27 mouse cellular contexts compared by ENCODE assay signal in the genomic region with DNA sequence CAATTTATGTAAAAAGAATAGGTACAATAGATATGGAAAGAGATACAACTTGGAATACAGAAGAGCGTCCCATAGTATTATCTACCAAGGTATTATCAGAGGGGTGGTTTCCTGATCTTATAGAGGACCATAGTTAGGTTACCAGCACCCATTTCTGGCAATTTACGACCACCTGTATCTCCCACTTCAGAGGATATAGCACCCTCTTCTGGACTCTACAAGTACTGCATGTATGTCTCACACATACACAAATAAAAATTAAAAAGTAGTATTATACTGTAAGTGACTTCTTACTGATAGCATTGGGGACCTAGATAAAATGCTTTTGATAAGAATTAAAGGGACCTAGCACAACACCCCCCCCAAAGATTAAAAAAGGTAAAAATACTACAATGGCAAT. TPM values are rescaled to one million over a fixed set of nuclear protein-coding genes. Genes with fewer than 3 reads are reported as not detected.
DNase-seq lines count a peak whose midpoint lies in the region; ATAC-seq and TF ChIP-seq lines count a peak whose summit lies in the region.
"Had no signal": no experiment of that assay in that cellular context is flagged by ENCODE, and none has a peak within 500 bp of the region (broad histone marks: within the 10 kb centered on the region; RNA-seq: fewer than 3 reads in every experiment).

No protein-coding gene starts in this region.

- no peak overlapping the region for H3K4me2 ChIP-seq in forebrain, postnatal 0 days (ENCODE audit: low read depth)
- H3K4me2 ChIP-seq in forebrain, embryonic 13.5 days, result no peak overlapping the region
- H3K4me2 ChIP-seq: lung, embryonic 15.5 days; stomach, embryonic 15.5 days had no signal

- H3K9ac ChIP-seq in forebrain, postnatal 0 days, result no peak overlapping the region
- no peak overlapping the region for H3K9ac ChIP-seq in forebrain, embryonic 13.5 days
- H3K9ac ChIP-seq: lung, embryonic 15.5 days; stomach, embryonic 15.5 days had no signal

- no peak for DNase-seq in forebrain, postnatal 0 days
- no peak for DNase-seq in left cerebral cortex, adult 2 months (ENCODE audit: extremely low spot score in 1 of 2, low spot score in 2 of 2)
- DNase-seq in left cerebral cortex, adult 18-20 months (ENCODE audit: low spot score in 2 of 2), result no peak
- DNase-seq in A20 (ENCODE audit: low read depth, low spot score) (peak; percentile 17), ZHBTc4 (ENCODE audit: low read depth, low spot score) (peak; percentile 23)
- DNase-seq in thymus, postnatal 0 days (ENCODE audit: low spot score), result no peak
- no peak for DNase-seq in embryo, embryonic 10 days (ENCODE audit: low spot score)
- DNase-seq: adrenal gland, postnatal 14 days; cerebellum, adult 9-10 months; gastrocnemius, postnatal 36 days; kidney, adult 18-20 months; kidney, postnatal 4 days; layer of hippocampus, adult 9-11 months; thymus, adult 18-20 months had no signal

- H3K4me3 ChIP-seq in forebrain, postnatal 0 days (ENCODE audit: low read depth, low read length), result no peak overlapping the region
- H3K4me3 ChIP-seq in forebrain, embryonic 13.5 days, result no peak overlapping the region
- no peak overlapping the region for H3K4me3 ChIP-seq in left cerebral cortex, adult 2 months
- H3K4me3 ChIP-seq: embryonic facial prominence, embryonic 10.5 days; limb, embryonic 10.5 days; lung, embryonic 15.5 days; stomach, embryonic 15.5 days had no signal

- H3K27ac ChIP-seq in forebrain, postnatal 0 days (ENCODE audit: low read depth, low read length), result no peak overlapping the region
- H3K27ac ChIP-seq in forebrain, embryonic 13.5 days, result no peak overlapping the region
- H3K27ac ChIP-seq in left cerebral cortex, adult 2 months, result no peak overlapping the region
- H3K27ac ChIP-seq: embryonic facial prominence, embryonic 10.5 days; limb, embryonic 10.5 days; lung, embryonic 15.5 days; macrophage; stomach, embryonic 15.5 days had no signal

- no peaks in the 10 kb centered on the region for H3K36me3 ChIP-seq in forebrain, postnatal 0 days (ENCODE audit: insufficient read depth)
- no peaks in the 10 kb centered on the region for H3K36me3 ChIP-seq in forebrain, embryonic 13.5 days (ENCODE audit: poor library complexity, severe bottlenecking)
- H3K36me3 ChIP-seq: embryonic facial prominence, embryonic 10.5 days; G1E; limb, embryonic 10.5 days; lung, embryonic 15.5 days; stomach, embryonic 15.5 days had no signal

- H3K27me3 ChIP-seq in forebrain, postnatal 0 days (ENCODE audit: insufficient read depth, low read length), result no peaks in the 10 kb centered on the region
- H3K27me3 ChIP-seq in forebrain, embryonic 13.5 days, result no peaks in the 10 kb centered on the region
- H3K27me3 ChIP-seq: lung, embryonic 15.5 days; stomach, embryonic 15.5 days had no signal

- WGBS in forebrain, postnatal 0 days, result 95% methylated on average over 2 of the region's 2 CpGs
- 91% methylated on average over 2 of the region's 2 CpGs for WGBS in forebrain, embryonic 13.5 days

- no peaks in the 10 kb centered on the region for H3K4me1 ChIP-seq in forebrain, postnatal 0 days (ENCODE audit: insufficient read depth)
- no peaks in the 10 kb centered on the region for H3K4me1 ChIP-seq in forebrain, embryonic 13.5 days
- H3K4me1 ChIP-seq: embryonic facial prominence, embryonic 10.5 days; limb, embryonic 10.5 days; lung, embryonic 15.5 days; stomach, embryonic 15.5 days had no signal

- no peak for ATAC-seq in forebrain, postnatal 0 days
- no peak for ATAC-seq in forebrain, embryonic 13.5 days
- ATAC-seq: forebrain, embryonic 16.5 days; hindbrain, embryonic 16.5 days; midbrain, embryonic 16.5 days had no signal

- peak; percentile 21; the same call in 1 of the 2 replicates for TF ChIP-seq CTCF in forebrain, postnatal 0 days (IDR thresholded peaks at IDR 0.05; ENCODE audit: low read depth)
- peak; percentile 23 for TF ChIP-seq CTCF in left cerebral cortex, adult 2 months (IDR thresholded peaks at IDR 0.05)

- intact Hi-C loops in left cerebral cortex, adult 2 months (cut with DNase I), result no loop called here

- H3K9me3 ChIP-seq in forebrain, postnatal 0 days (ENCODE audit: low read length), result 0 out of 2 replicates have a peak, but pooled peaks cover 4% of the 10 kb centered on the region
- H3K9me3 ChIP-seq in forebrain, embryonic 13.5 days (replicated peaks), result no peaks in the 10 kb centered on the region; the same call in 1 of the 2 replicates
- H3K9me3 ChIP-seq: limb, embryonic 10.5 days; lung, embryonic 15.5 days; stomach, embryonic 15.5 days had no signal

RNA-seq across cellular contexts. Expression of a gene that starts 24.4 kb away (rescaled TPM):
- total RNA-seq in forebrain, postnatal 0 days (2014; rRNA removed), result 1.3 and 3.9 TPM in 2 replicates
- polyA plus RNA-seq in forebrain, postnatal 0 days (2015; fragmentation: Nextera tagmentation; extraction: Ambion mirVana), result 3.9 and 4.4 TPM in 2 replicates
- polyA plus RNA-seq in forebrain, embryonic 13.5 days (2015; fragmentation: Nextera tagmentation; extraction: Ambion mirVana), result 1.3 TPM in 2 replicates
- 1 to 10 TPM; 5.5 to 5.6 TPM for total RNA-seq in left cerebral cortex, adult 2 months (2021)
- total RNA-seq in left cerebral cortex, adult 18-20 months (2021), result 1 to 10 TPM; 4.8 to 5.6 TPM
- 4.7 and 5.0 TPM in 2 replicates for polyA plus RNA-seq in thymus, postnatal 0 days (2015; fragmentation: Nextera tagmentation; extraction: Ambion mirVana)

RNA-seq across cellular contexts. Expression of a gene that starts 43.4 kb away (rescaled TPM):
- 3.0 and 3.5 TPM in 2 replicates for total RNA-seq in forebrain, postnatal 0 days (2014; rRNA removed)
- 1.5 and 3.0 TPM in 2 replicates for polyA plus RNA-seq in forebrain, postnatal 0 days (2015; fragmentation: Nextera tagmentation; extraction: Ambion mirVana)
- polyA plus RNA-seq in forebrain, embryonic 13.5 days (2015; fragmentation: Nextera tagmentation; extraction: Ambion mirVana), result 0.18 and 0.25 TPM in 2 replicates
- total RNA-seq in left cerebral cortex, adult 2 months (2021), result 1 to 10 TPM; 4.2 to 4.5 TPM
- 1 to 10 TPM; 3.2 to 3.7 TPM for total RNA-seq in left cerebral cortex, adult 18-20 months (2021)
- 0.10 TPM in 1 of 2 replicates, not detected in the other for polyA plus RNA-seq in thymus, postnatal 0 days (2015; fragmentation: Nextera tagmentation; extraction: Ambion mirVana)
- total RNA-seq: adrenal gland, postnatal 14 days; gastrocnemius, postnatal 36 days; hematopoietic stem cell, adult 5-6 weeks; liver, adult 2 months had no signal
- polyA plus RNA-seq: G1E; heart, embryonic 14.5 days; limb, embryonic 10.5 days; liver, adult 2 months; lung, embryonic 15.5 days; macrophage; stomach, embryonic 15.5 days had no signal

Comparison
In these comparisons a context has a peak if more than half of its experiments do, and no peak if none do; other contexts are left out.
1. DNase-seq: peak in A20 (single experiment) and ZHBTc4 (single experiment); none in forebrain, postnatal 0 days (single experiment), left cerebral cortex, adult 2 months (0 of 2), left cerebral cortex, adult 18-20 months (0 of 2), thymus, postnatal 0 days (single experiment) and embryo, embryonic 10 days (single experiment).